Mouse (Mus musculus) sigmoid colon, adult 10 weeks (tissue): ENCODE measurements around the gene Sptlc2. TPM values are rescaled to one million over a fixed set of nuclear protein-coding genes. Genes with fewer than 3 reads are reported as not detected.

Experiments used
- polyA plus RNA-seq: library from polyadenylated mRNA; stranded (reverse); fragments of 350-450 nt; fragmentation: Illumina TruSeq; extraction: RNeasy Lipid Tissue Mini Kit (QIAGEN cat#74804); gene quantifications from one replicate; pipeline ENCODE4 v1.2.3, GENCODE M21; 2014; ENCODE audit warnings: low read depth, low replicate concordance

Gene Sptlc2
- 394 TPM for polyA plus RNA-seq

DNA sequence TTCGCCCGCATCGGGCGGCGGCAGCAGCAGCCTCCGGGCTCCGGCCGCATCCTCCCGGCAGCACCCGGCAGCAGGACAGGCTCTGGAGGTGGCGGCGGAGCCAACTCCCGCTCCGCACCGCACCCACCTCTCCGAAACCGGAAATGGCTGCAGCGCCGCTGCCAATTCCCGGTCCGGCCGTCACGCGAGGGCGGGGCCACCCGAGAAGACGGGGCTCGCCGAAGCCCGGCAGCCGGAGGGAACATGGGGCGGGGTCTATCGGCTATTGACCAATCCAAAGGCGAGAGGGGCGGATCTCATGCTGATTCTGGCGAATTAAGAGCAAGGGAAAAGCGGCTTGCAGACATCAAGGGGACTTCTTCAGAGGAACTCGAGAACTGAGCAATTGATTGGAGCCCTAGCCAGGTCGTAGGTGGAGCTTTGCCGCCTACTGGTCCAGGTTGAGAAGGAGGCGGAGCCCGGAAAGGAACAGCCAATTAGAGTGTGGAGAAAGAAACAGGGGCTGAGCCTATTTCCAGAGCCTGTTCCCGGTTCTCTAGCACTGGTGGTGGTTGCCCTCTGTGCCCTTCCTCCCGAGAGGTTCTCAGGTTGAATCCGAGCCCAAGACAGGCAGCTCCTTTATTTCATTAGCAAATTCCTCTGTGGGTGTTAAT, at the start of gene Sptlc2:
Gene Sptlc2 (minus strand): TSS at position 234 of the 653 bp plus-strand sequence.

DNA sequence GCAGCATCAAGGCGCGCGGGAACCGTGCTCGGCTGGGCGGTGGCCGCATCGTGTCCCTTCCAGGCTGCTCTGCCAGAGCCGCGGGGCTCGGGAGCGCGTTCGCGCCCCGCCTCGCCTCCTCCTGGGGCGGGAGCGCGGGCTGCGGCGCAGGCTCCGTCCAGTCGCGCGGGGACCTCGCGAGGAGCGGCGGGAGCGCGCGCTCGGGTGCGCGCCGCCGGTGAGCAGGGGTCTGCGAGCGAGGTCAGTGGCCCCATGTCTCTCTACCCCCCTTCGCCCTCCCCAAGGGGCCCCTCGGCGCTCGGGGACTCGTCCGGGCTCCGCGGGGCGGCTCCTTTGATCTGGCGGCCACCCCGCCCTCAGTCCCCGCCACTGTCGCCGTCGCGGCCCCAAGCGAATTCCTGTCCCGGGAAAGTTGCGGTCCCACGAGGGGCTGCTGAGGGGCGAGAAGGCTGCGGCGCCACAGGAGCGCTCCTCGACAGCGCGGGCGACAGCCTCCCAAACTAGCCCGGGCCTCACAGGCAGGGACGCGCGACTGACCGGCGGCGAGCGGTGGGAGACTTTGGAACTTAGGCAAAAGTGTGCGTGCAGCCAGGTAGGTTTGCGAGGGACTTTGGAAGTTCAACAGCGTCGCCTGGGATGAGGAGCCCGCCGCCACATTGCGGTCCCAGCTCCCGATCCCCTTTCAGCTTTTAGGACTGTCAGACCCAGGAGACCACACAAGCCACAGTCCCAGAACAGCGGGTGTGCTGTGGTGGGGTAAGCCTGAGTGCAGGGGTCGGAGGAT, 88.3 kb downstream of the Sptlc2 start, which contains the start of gene Ism2:
Gene Ism2 (minus strand): TSS at position 49 of the 784 bp plus-strand sequence.

DNA sequence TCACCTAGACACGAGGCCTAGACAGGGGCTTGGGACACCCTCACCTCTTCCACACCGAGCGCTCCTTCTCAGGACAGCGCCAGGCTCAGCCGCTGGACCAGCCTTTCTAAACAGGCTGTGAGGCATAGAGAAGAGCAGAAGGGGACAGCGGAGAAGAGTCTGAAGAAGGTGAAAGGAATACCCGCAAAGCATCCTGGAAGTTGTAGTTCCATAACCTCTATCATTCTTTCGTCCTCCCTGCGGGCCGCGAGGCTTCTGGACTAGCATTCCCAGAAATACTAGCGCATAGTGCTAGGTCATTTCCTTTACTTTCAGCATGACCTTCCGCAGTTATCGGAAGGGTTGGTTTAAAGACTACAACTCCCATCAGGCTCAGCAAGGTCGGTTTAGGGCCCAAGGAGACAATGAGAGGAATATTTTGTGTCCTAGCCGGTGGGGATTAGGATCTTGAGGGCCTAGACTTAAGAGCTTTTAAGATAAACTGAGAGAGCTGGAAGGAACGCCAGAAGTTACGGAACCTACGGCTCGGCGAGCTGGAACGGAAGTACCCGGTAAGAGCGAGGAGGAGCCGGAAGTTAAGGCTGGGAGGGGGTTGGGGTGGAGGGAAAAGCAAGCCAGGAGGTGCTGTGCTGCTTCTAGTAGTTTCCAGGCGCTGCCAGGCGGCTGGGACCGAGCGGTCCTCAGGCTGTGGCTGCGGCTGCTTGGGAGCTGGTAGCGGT, 121.9 kb downstream of the Sptlc2 start, which contains the start of the genes Vipas39 and Ahsa1:
Gene Vipas39 (minus strand): TSS at position 149 of the 719 bp plus-strand sequence.
Gene Ahsa1 (plus strand): TSS at position 372 of the 719 bp plus-strand sequence.

Other genes starting within 250 kb of the Sptlc2 start
- 42.9 TPM for gene Gstz1, start 241.2 kb downstream of the Sptlc2 start, polyA plus RNA-seq
- 7.3 TPM for gene Pomt2, start 240.4 kb downstream of the Sptlc2 start, polyA plus RNA-seq
- 0.38 TPM for gene Samd15, start 188.6 kb downstream of the Sptlc2 start, polyA plus RNA-seq
- gene Tmed8, start 187.9 kb downstream of the Sptlc2 start, polyA plus RNA-seq: 10.6 TPM
- gene Noxred1, start 149.6 kb downstream of the Sptlc2 start, polyA plus RNA-seq: 1.4 TPM
- gene Vipas39, start 122.1 kb downstream of the Sptlc2 start, polyA plus RNA-seq: 21.9 TPM
- gene Ahsa1, start 121.9 kb downstream of the Sptlc2 start, polyA plus RNA-seq: 83.1 TPM
- gene Ism2, start 88.7 kb downstream of the Sptlc2 start, polyA plus RNA-seq: not detected
- 139 TPM for gene Slirp, start 55.5 kb upstream of the Sptlc2 start, polyA plus RNA-seq
- 25.8 TPM for gene Alkbh1, start 55.7 kb upstream of the Sptlc2 start, polyA plus RNA-seq
- gene Snw1, start 83.9 kb upstream of the Sptlc2 start, polyA plus RNA-seq: 90.1 TPM
- gene Gm5788, start 106.4 kb upstream of the Sptlc2 start, polyA plus RNA-seq: not detected
- gene Gm8300, start 126.0 kb upstream of the Sptlc2 start, polyA plus RNA-seq: not detected
- not detected for gene Oog1, start 214.3 kb upstream of the Sptlc2 start, polyA plus RNA-seq
- gene Gm4027, start 230.5 kb upstream of the Sptlc2 start, polyA plus RNA-seq: not detected